Mouse (Mus musculus) activated CD4-positive, CD25-positive, alpha-beta regulatory T cell, adult 4 months (primary cell): ENCODE data around the gene Tmed3. TPM values are rescaled to one million over a fixed set of nuclear protein-coding genes. Genes with fewer than 3 reads are reported as not detected.

ENCODE experiments used
- ATAC-seq: one replicate; pipeline ENCODE4 v1.8.0; 2017
- polyA plus RNA-seq, 2 experiments: library from polyadenylated mRNA; unstranded; fragments of 100-300 nt; shearing (Covaris generic); gene quantifications; one replicate each; pipeline ENCODE4 v1.2.1; 2017

The Tmed3 gene
- polyA plus RNA-seq = 10 to 100 TPM; 65.9 to 76.1 TPM

- ATAC-seq = peak; percentile 98
Measured at GRCm38 (mm10) chr9:89704265-89705196, at the start of gene Tmed3. TSS of gene Tmed3 (minus strand) at chr9:89705068.

GRCm38 (mm10) chr9:89740041-89740440 lies 35.2 kb upstream of the Tmed3 start:
- no peak for ATAC-seq

- ATAC-seq = no peak
Measured at GRCm38 (mm10) chr9:89738295-89738694, 33.4 kb upstream of the Tmed3 start, which contains the start of gene Ankrd34c. TSS of gene Ankrd34c (minus strand) at chr9:89738475.

GRCm38 (mm10) chr9:89737888-89738287 lies 33.0 kb upstream of the Tmed3 start:
- ATAC-seq = no peak

- no peak for ATAC-seq
Measured at GRCm38 (mm10) chr9:89736932-89737705, 32.3 kb upstream of the Tmed3 start.

- no peak for ATAC-seq
Measured at GRCm38 (mm10) chr9:89706906-89707305, 2.0 kb upstream of the Tmed3 start.

GRCm38 (mm10) chr9:89705197-89705533 lies 297 bp upstream of the Tmed3 start:
- ATAC-seq = peak; percentile 36

- ATAC-seq = no peak
Measured at GRCm38 (mm10) chr9:89700910-89701457, 3.9 kb downstream of the Tmed3 start.

- ATAC-seq = no peak
Measured at GRCm38 (mm10) chr9:89695143-89695542, 9.7 kb downstream of the Tmed3 start.

- ATAC-seq = no peak
Measured at GRCm38 (mm10) chr9:89693670-89694069, 11.2 kb downstream of the Tmed3 start.

- ATAC-seq = no peak
Measured at GRCm38 (mm10) chr9:89689179-89689578, 15.7 kb downstream of the Tmed3 start.

- peak; percentile 54 for ATAC-seq
Measured at GRCm38 (mm10) chr9:89687503-89688226, 17.2 kb downstream of the Tmed3 start.

- ATAC-seq = no peak
Measured at GRCm38 (mm10) chr9:89686262-89686661, 18.6 kb downstream of the Tmed3 start.

GRCm38 (mm10) chr9:89678974-89679373 lies 25.9 kb downstream of the Tmed3 start:
- ATAC-seq = no peak

GRCm38 (mm10) chr9:89674014-89674618 lies 30.8 kb downstream of the Tmed3 start:
- peak; percentile 49 for ATAC-seq

GRCm38 (mm10) chr9:89673402-89673801 lies 31.5 kb downstream of the Tmed3 start:
- ATAC-seq = no peak

- ATAC-seq = no peak
Measured at GRCm38 (mm10) chr9:89669878-89670277, 35.0 kb downstream of the Tmed3 start.

- no peak for ATAC-seq
Measured at GRCm38 (mm10) chr9:89667306-89667942, 37.4 kb downstream of the Tmed3 start.

GRCm38 (mm10) chr9:89650913-89651312 lies 54.0 kb downstream of the Tmed3 start:
- ATAC-seq = no peak
